Mouse (Mus musculus) embryonic facial prominence, embryonic 14.5 days (tissue): ENCODE measurements around the gene Cd320. TPM values are rescaled to one million over a fixed set of nuclear protein-coding genes. Genes with fewer than 3 reads are reported as not detected.
A peak's percentile ranks its signal among the peaks of the same experiment; 100 is the strongest.
"Not testable (repeated sequence)": the region's sequence is repeated elsewhere in the genome, so short reads cannot be mapped to it uniquely, and the experiment has no call there.

ENCODE experiments used
- ATAC-seq: fragments of 200-750 bp; cut with Nextera tagmentation; 2 replicates; pipeline ENCODE4 v1.8.0; 2017; ENCODE audit warnings: low read depth, moderate number of reproducible peaks, moderate TSS enrichment
- DNase-seq: peaks from one replicate; pipeline ENCODE4 v3.0.0-alpha.2; 2015; ENCODE audit warnings: low spot score
- H3K27ac ChIP-seq: fragments of 300-500 bp; sonication (generic); replicated peaks from 2 replicates; pipeline ENCODE4 v1.5.1; 2014; ENCODE audit warnings: low read depth, mild to moderate bottlenecking, low read length, moderate library complexity
- H3K27me3 ChIP-seq: fragments of 300-500 bp; sonication (generic); replicated peaks from 2 replicates; pipeline ENCODE4 v1.6.1; 2014; ENCODE audit warnings: low read length; ENCODE audit not compliant: control insufficient read depth, insufficient read depth
- H3K36me3 ChIP-seq: fragments of 300-500 bp; sonication (generic); 2 replicates; pipeline ENCODE4 v1.6.1; 2014; ENCODE audit warnings: low read length, mixed read lengths; ENCODE audit not compliant: control insufficient read depth, insufficient read depth
- H3K4me1 ChIP-seq: fragments of 300-500 bp; sonication (generic); 2 replicates; pipeline ENCODE4 v1.6.1; 2014; ENCODE audit warnings: antibody characterized with exemption, low read length; ENCODE audit not compliant: control insufficient read depth, insufficient read depth
- H3K4me2 ChIP-seq: fragments of 300-500 bp; sonication (generic); 2 replicates; pipeline ENCODE4 v1.6.1; 2014; ENCODE audit warnings: low read depth, mild to moderate bottlenecking, low read length, moderate library complexity, mixed read lengths
- H3K4me3 ChIP-seq: fragments of 300-500 bp; sonication (generic); 2 replicates; pipeline ENCODE4 v1.5.1; 2014; ENCODE audit warnings: low read depth, mild to moderate bottlenecking, low read length
- H3K9ac ChIP-seq: fragments of 300-500 bp; sonication (generic); 2 replicates; pipeline ENCODE4 v1.6.1; 2014; ENCODE audit warnings: low read depth, mild to moderate bottlenecking, low read length, moderate library complexity, mixed read lengths
- H3K9me3 ChIP-seq: fragments of 300-500 bp; sonication (generic); 2 replicates; pipeline ENCODE4 v1.6.1; 2016; ENCODE audit warnings: low read length; ENCODE audit not compliant: control insufficient read depth
- WGBS: fragments of 180-500 bp; shearing (Covaris S2); extraction: QIAGEN DNeasy Blood & Tissue Kit; methylation state at CpG from one replicate; pipeline ENCODE4 v1.1.7; 2014; 5-methylcytosine and 5-hydroxymethylcytosine counted together
- microRNA-seq: library from miRNA; unstranded; fragments of <30 nt; microRNA quantifications from one replicate; pipeline ENCODE4, GENCODE M21; 2016; ENCODE audit warnings: borderline number of aligned reads
- polyA plus RNA-seq: library from polyadenylated mRNA; unstranded; fragments of >200 nt; fragmentation: Nextera tagmentation; extraction: Ambion mirVana; gene quantifications from 2 replicates; pipeline ENCODE4 v1.2.1, GENCODE M21; 2014

The Cd320 gene
- polyA plus RNA-seq, 1 experiment from 2014 or later: 60.5 TPM

DNA sequence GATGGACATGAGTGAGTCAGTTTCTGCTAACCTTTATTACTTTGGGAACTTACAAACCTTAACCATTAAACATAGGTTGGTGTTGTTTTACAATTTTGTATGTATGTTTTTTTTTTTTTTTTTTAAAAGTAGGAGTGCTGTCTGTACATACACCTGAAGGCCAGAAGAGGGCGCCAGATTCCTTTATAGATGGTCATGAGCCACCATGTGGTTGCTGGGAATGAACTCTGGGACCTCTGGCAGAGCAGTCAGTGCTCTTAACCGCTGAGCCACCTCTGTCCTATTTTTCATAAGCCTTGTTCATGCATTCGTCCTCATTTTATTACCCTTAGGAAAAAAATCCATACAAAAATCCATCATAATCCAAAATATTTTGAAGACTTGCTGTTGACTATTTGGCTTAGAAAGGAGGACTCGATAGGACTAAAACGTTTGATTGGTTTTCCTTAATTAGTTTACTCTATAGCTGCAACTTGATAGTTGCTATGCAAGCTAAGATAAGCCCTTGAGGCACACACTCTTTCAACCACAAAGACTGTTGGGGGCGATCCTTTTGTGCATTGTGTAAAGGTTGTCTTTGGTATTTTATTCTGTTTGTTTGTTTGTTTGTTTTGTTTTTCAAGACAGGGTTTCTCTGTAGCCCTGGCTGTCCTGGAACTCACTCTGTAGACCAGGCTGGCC is 54.4 kb downstream of the Cd320 start:
- Histone ChIP-seq H3K9ac (no peak overlapping the region), H3K4me1 (no peaks in the 10 kb centered on the region), H3K4me3 (no peak overlapping the region), H3K36me3 (no peaks in the 10 kb centered on the region), H3K4me2 (no peak overlapping the region), H3K27ac (no peak overlapping the region), H3K27me3 (no peaks in the 10 kb centered on the region), H3K9me3 (no peaks in the 10 kb centered on the region)
- ATAC-seq: no peak
- WGBS: 39% methylated on average over 6 of the region's 6 CpGs
- DNase-seq: peak; percentile 60

DNA sequence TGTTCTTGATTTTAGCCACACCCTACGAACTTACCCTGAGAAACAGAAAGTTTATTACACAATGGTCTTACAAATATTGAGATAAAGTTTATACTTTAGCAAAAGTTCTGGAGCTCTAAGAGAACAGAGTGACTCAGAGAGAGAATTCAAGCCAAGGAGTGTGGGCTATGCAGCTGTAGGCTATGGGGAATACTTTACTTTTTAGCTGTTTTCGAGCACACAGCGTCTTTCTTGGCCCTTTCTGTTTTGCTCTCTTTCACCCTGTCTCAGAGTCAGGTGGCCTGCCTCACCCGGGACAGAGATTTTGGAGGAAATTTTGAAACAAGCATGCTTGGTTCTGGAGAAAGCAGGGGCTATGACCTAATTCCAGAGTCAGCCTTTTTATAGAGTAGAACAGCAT is 55.3 kb downstream of the Cd320 start:
- H3K9ac ChIP-seq, H3K27ac ChIP-seq, H3K4me1 ChIP-seq, H3K9me3 ChIP-seq, H3K36me3 ChIP-seq, H3K27me3 ChIP-seq, H3K4me2 ChIP-seq, DNase-seq, ATAC-seq, H3K4me3 ChIP-seq: not testable (repeated sequence)
- 78% methylated on average over 4 of the region's 4 CpGs for WGBS

Small RNAs within 50 kb of the gene (microRNA-seq; reads per million reads assigned to microRNA genes)
- gene Gm27740: not detected

Other genes with a start within 250 kb of the Cd320 start
- 51.9 and 66.6 TPM in 2 replicates for gene Zfp414, start 214.0 kb upstream of the Cd320 start, polyA plus RNA-seq
- gene Pram1, start 205.0 kb upstream of the Cd320 start, polyA plus RNA-seq: 1.1 TPM in 2 replicates
- 266 and 275 TPM in 2 replicates for gene Hnrnpm, start 156.2 kb upstream of the Cd320 start, polyA plus RNA-seq
- gene March2, start 124.4 kb upstream of the Cd320 start, polyA plus RNA-seq: 62.2 and 63.9 TPM in 2 replicates
- gene Rab11b, start 82.6 kb upstream of the Cd320 start, polyA plus RNA-seq: 156 and 181 TPM in 2 replicates
- gene Angptl4, start 61.3 kb upstream of the Cd320 start, polyA plus RNA-seq: 35.7 and 52.1 TPM in 2 replicates
- gene Kank3, start 32.6 kb upstream of the Cd320 start, polyA plus RNA-seq: 38.7 and 39.4 TPM in 2 replicates
- gene Rps28, start 18.5 kb upstream of the Cd320 start, polyA plus RNA-seq: 1,198 and 1,307 TPM in 2 replicates
- 479 and 488 TPM in 2 replicates for gene Ndufa7, start 18.5 kb upstream of the Cd320 start, polyA plus RNA-seq
- gene Gm7029, start 30.7 kb downstream of the Cd320 start, polyA plus RNA-seq: not detected in 2 replicates
- 5.9 and 7.0 TPM in 2 replicates for gene Kifc1, start 47.6 kb downstream of the Cd320 start, polyA plus RNA-seq
- gene Platr17, start 62.0 kb downstream of the Cd320 start, polyA plus RNA-seq: not detected in 2 replicates
- 34.8 and 38.2 TPM in 2 replicates for gene Daxx, start 66.3 kb downstream of the Cd320 start, polyA plus RNA-seq
- 31.9 and 32.0 TPM in 2 replicates for gene Tapbp, start 72.8 kb downstream of the Cd320 start, polyA plus RNA-seq
- gene Zbtb22, start 72.8 kb downstream of the Cd320 start, polyA plus RNA-seq: 8.9 and 11.6 TPM in 2 replicates
- gene Rgl2, start 86.5 kb downstream of the Cd320 start, polyA plus RNA-seq: 34.5 and 43.4 TPM in 2 replicates
- gene Pfdn6, start 97.3 kb downstream of the Cd320 start, polyA plus RNA-seq: 122 and 124 TPM in 2 replicates
- gene Wdr46, start 97.6 kb downstream of the Cd320 start, polyA plus RNA-seq: 15.4 and 20.2 TPM in 2 replicates
- 4.4 and 5.7 TPM in 2 replicates for gene B3galt4, start 108.4 kb downstream of the Cd320 start, polyA plus RNA-seq
- 38.6 and 41.6 TPM in 2 replicates for gene Vps52, start 112.7 kb downstream of the Cd320 start, polyA plus RNA-seq
- 2,078 and 2,095 TPM in 2 replicates for gene Rps18, start 112.9 kb downstream of the Cd320 start, polyA plus RNA-seq
- 20.8 and 30.8 TPM in 2 replicates for gene H2-K1, start 157.3 kb downstream of the Cd320 start, polyA plus RNA-seq
- gene Ring1, start 181.6 kb downstream of the Cd320 start, polyA plus RNA-seq: 6.0 and 7.2 TPM in 2 replicates
- 41.3 and 46.1 TPM in 2 replicates for gene H2-Ke6, start 185.0 kb downstream of the Cd320 start, polyA plus RNA-seq
- 118 and 125 TPM in 2 replicates for gene Slc39a7, start 188.6 kb downstream of the Cd320 start, polyA plus RNA-seq
- 26.0 and 29.2 TPM in 2 replicates for gene Rxrb, start 188.7 kb downstream of the Cd320 start, polyA plus RNA-seq
- gene Col11a2, start 196.3 kb downstream of the Cd320 start, polyA plus RNA-seq: 53.9 and 64.3 TPM in 2 replicates
- 0.36 and 0.76 TPM in 2 replicates for gene H2-Oa, start 249.2 kb downstream of the Cd320 start, polyA plus RNA-seq